Mouse (Mus musculus): ENCODE results near the gene Ikzf4. TPM values are rescaled to one million over a fixed set of nuclear protein-coding genes. Genes with fewer than 3 reads are reported as not detected.

Gene Ikzf4
- total and polyA plus RNA-seq, 2 experiments from 2014 or later, result 17.9 to 26.2 TPM

- no peak for ATAC-seq (ENCODE audit: low FRiP score)
- H3K4me3 ChIP-seq (ENCODE audit: low read depth, low read length), result no peak overlapping the region
- peaks cover 6% of the 10 kb centered on the region; the same call in 1 of the 2 replicates for H3K4me1 ChIP-seq (ENCODE audit: insufficient read depth, low read length)
- H3K36me3 ChIP-seq (ENCODE audit: insufficient read depth, low read length), result no peaks in the 10 kb centered on the region
- H3K9ac ChIP-seq (replicated peaks; ENCODE audit: low read length, poor library complexity, severe bottlenecking), result no peak overlapping the region
- no peak for TF ChIP-seq CTCF (IDR thresholded peaks at IDR 0.05)
- no peak overlapping the region for H3K4me2 ChIP-seq (ENCODE audit: low read depth, low read length, poor library complexity, severe bottlenecking)
- no peak for DNase-seq (ENCODE audit: low spot score)
- 75% methylated on average over 5 of the region's 5 CpGs for WGBS
- no peaks in the 10 kb centered on the region for H3K9me3 ChIP-seq (ENCODE audit: low read length)
- H3K27ac ChIP-seq (ENCODE audit: low read depth, low read length), result no peak overlapping the region
- H3K27me3 ChIP-seq (ENCODE audit: insufficient read depth, low read length), result peaks cover 18% of the 10 kb centered on the region
Observed at GRCm38 (mm10) chr10:128592797-128593196, 53.0 kb downstream of the Ikzf4 start.

- no peak for DNase-seq (ENCODE audit: low spot score)
- Histone ChIP-seq H3K9ac (replicated peaks; ENCODE audit: low read length, poor library complexity, severe bottlenecking) (no peak overlapping the region), H3K27ac (ENCODE audit: low read depth, low read length) (no peak overlapping the region), H3K27me3 (ENCODE audit: insufficient read depth, low read length) (peaks cover 24% of the 10 kb centered on the region), H3K4me1 (ENCODE audit: insufficient read depth, low read length) (peaks cover 6% of the 10 kb centered on the region; the same call in 1 of the 2 replicates), H3K36me3 (ENCODE audit: insufficient read depth, low read length) (no peaks in the 10 kb centered on the region), H3K4me2 (ENCODE audit: low read depth, low read length, poor library complexity, severe bottlenecking) (no peak overlapping the region), H3K4me3 (ENCODE audit: low read depth, low read length) (no peak overlapping the region), H3K9me3 (ENCODE audit: low read length) (no peaks in the 10 kb centered on the region)
- 90% methylated on average over 6 of the region's 6 CpGs for WGBS
- no peak for TF ChIP-seq CTCF (IDR thresholded peaks at IDR 0.05)
- no peak for ATAC-seq (ENCODE audit: low FRiP score)
Observed at GRCm38 (mm10) chr10:128591436-128591835, 54.4 kb downstream of the Ikzf4 start.

- Histone ChIP-seq H3K4me1 (ENCODE audit: insufficient read depth, low read length) (peaks cover 6% of the 10 kb centered on the region; the same call in 1 of the 2 replicates), H3K9me3 (ENCODE audit: low read length) (no peaks in the 10 kb centered on the region), H3K9ac (replicated peaks; ENCODE audit: low read length, poor library complexity, severe bottlenecking) (peak overlapping the region; percentile 45), H3K36me3 (ENCODE audit: insufficient read depth, low read length) (no peaks in the 10 kb centered on the region), H3K27ac (ENCODE audit: low read depth, low read length) (no peak overlapping the region), H3K4me2 (ENCODE audit: low read depth, low read length, poor library complexity, severe bottlenecking) (peak overlapping the region; percentile 99), H3K27me3 (ENCODE audit: insufficient read depth, low read length) (peaks cover 24% of the 10 kb centered on the region), H3K4me3 (ENCODE audit: low read depth, low read length) (peak overlapping the region; percentile 53)
- peak; percentile 77 for TF ChIP-seq CTCF (IDR thresholded peaks at IDR 0.05)
- WGBS, result under 1% methylated on average over 40 of the region's 43 CpGs
- ATAC-seq (ENCODE audit: low FRiP score), result peak; percentile 57; the same call in 1 of the 2 replicates
- peak; percentile 55 for DNase-seq (ENCODE audit: low spot score)
Observed at GRCm38 (mm10) chr10:128590193-128590690, 55.5 kb downstream of the Ikzf4 start.

GRCm38 (mm10) chr10:128589464-128590192 lies 56.2 kb downstream of the Ikzf4 start, which contains the start of gene Erbb3:
Erbb3 (minus strand) TSS chr10:128589652.
- no peak for TF ChIP-seq CTCF (IDR thresholded peaks at IDR 0.05)
- peak within 1 kb of the TSS; percentile 99 for H3K4me2 ChIP-seq (ENCODE audit: low read depth, low read length, poor library complexity, severe bottlenecking)
- peak; percentile 18 for DNase-seq (ENCODE audit: low spot score)
- ATAC-seq (ENCODE audit: low FRiP score), result 0 out of 2 replicates have a peak, but pooled peaks have one; percentile 44
- no peak within 1 kb of the TSS for H3K27ac ChIP-seq (ENCODE audit: low read depth, low read length)
- H3K9me3 ChIP-seq (ENCODE audit: low read length), result no peaks in the 10 kb centered on the region
- H3K4me3 ChIP-seq (ENCODE audit: low read depth, low read length), result peak within 1 kb of the TSS; percentile 53
- no peaks in the 10 kb centered on the region for H3K36me3 ChIP-seq (ENCODE audit: insufficient read depth, low read length)
- peaks cover 24% of the 10 kb centered on the region for H3K27me3 ChIP-seq (ENCODE audit: insufficient read depth, low read length)
- H3K4me1 ChIP-seq (ENCODE audit: insufficient read depth, low read length), result peaks cover 6% of the 10 kb centered on the region; the same call in 1 of the 2 replicates
- H3K9ac ChIP-seq (replicated peaks; ENCODE audit: low read length, poor library complexity, severe bottlenecking), result peak within 1 kb of the TSS; percentile 45
- WGBS, result under 1% methylated on average over 39 of the region's 43 CpGs

- Histone ChIP-seq H3K4me2 (ENCODE audit: low read depth, low read length, poor library complexity, severe bottlenecking) (peak overlapping the region; percentile 99), H3K27ac (ENCODE audit: low read depth, low read length) (no peak overlapping the region), H3K9ac (replicated peaks; ENCODE audit: low read length, poor library complexity, severe bottlenecking) (peak overlapping the region; percentile 45), H3K27me3 (ENCODE audit: insufficient read depth, low read length) (peaks cover 24% of the 10 kb centered on the region), H3K9me3 (ENCODE audit: low read length) (no peaks in the 10 kb centered on the region), H3K36me3 (ENCODE audit: insufficient read depth, low read length) (no peaks in the 10 kb centered on the region), H3K4me3 (ENCODE audit: low read depth, low read length) (peak overlapping the region; percentile 53), H3K4me1 (ENCODE audit: insufficient read depth, low read length) (peaks cover 6% of the 10 kb centered on the region; the same call in 1 of the 2 replicates)
- WGBS, result 4% methylated on average over 23 of the region's 23 CpGs
- ATAC-seq (ENCODE audit: low FRiP score) (0 out of 2 replicates have a peak, but pooled peaks have one; percentile 10), DNase-seq (ENCODE audit: low spot score) (no peak)
- TF ChIP-seq CTCF (IDR thresholded peaks at IDR 0.05), result no peak
Observed at GRCm38 (mm10) chr10:128588775-128589463, 56.9 kb downstream of the Ikzf4 start.
